16 mouse cellular contexts compared by ENCODE assay signal in the genomic region with DNA sequence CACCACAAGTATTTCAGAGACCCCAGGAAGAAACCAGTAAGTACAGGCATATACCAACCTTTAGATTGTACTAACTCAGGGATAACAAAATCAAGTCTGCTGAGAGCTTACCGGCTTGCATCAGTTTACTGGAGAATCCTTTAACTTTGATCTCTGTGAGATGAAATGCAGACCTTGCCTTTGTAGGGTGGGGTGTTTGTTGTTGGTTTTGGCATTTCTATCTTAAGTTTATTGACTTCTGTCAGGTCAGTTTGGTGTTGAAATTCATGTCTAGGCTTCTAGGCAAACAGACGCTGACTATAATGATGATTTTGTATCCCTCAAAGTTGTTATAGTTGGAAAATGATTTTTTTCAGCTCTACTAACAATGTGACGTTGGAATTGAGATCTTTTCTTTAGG.
"Had no signal": no experiment of that assay in that cellular context is flagged by ENCODE, and none has a peak within 500 bp of the region (broad histone marks: within the 10 kb centered on the region; RNA-seq: fewer than 3 reads in every experiment).

No protein-coding gene starts in this region.

- H3K4me3 ChIP-seq: neural tube, embryonic 13.5 days; neural tube, embryonic 15.5 days; stomach, embryonic 15.5 days had no signal

- H3K27ac ChIP-seq: neural tube, embryonic 13.5 days; neural tube, embryonic 15.5 days; stomach, embryonic 15.5 days; stomach, postnatal 0 days had no signal

- H3K27me3 ChIP-seq: neural tube, embryonic 13.5 days; neural tube, embryonic 15.5 days; stomach, embryonic 15.5 days had no signal

- H3K9ac ChIP-seq: neural tube, embryonic 13.5 days; neural tube, embryonic 15.5 days; stomach, embryonic 15.5 days had no signal

- DNase-seq: retina, postnatal 1 day; right cerebral cortex, adult 18-20 months; right cerebral cortex, postnatal 14 days; right cerebral cortex, postnatal 25 days; right cerebral cortex, postnatal 4 days; spleen, adult 18-20 months; thymus, adult 18-20 months; thymus, adult 2 months; thymus, postnatal 14 days; thymus, postnatal 25 days; thymus, postnatal 36 days; thymus, postnatal 4 days had no signal

- H3K36me3 ChIP-seq: neural tube, embryonic 13.5 days; neural tube, embryonic 15.5 days; stomach, embryonic 15.5 days had no signal

- H3K4me1 ChIP-seq: neural tube, embryonic 13.5 days; neural tube, embryonic 15.5 days; stomach, embryonic 15.5 days had no signal
